Mouse (Mus musculus): ENCODE data around the gene Rasgrp1.

The Rasgrp1 gene

GRCm38 (mm10) chr2:117342547-117343239, at the start of gene Rasgrp1:
TSS of gene Rasgrp1 (minus strand) at chr2:117343001.
- peak; percentile 38 for DNase-seq (ENCODE audit: low read depth, low spot score)

DNA sequence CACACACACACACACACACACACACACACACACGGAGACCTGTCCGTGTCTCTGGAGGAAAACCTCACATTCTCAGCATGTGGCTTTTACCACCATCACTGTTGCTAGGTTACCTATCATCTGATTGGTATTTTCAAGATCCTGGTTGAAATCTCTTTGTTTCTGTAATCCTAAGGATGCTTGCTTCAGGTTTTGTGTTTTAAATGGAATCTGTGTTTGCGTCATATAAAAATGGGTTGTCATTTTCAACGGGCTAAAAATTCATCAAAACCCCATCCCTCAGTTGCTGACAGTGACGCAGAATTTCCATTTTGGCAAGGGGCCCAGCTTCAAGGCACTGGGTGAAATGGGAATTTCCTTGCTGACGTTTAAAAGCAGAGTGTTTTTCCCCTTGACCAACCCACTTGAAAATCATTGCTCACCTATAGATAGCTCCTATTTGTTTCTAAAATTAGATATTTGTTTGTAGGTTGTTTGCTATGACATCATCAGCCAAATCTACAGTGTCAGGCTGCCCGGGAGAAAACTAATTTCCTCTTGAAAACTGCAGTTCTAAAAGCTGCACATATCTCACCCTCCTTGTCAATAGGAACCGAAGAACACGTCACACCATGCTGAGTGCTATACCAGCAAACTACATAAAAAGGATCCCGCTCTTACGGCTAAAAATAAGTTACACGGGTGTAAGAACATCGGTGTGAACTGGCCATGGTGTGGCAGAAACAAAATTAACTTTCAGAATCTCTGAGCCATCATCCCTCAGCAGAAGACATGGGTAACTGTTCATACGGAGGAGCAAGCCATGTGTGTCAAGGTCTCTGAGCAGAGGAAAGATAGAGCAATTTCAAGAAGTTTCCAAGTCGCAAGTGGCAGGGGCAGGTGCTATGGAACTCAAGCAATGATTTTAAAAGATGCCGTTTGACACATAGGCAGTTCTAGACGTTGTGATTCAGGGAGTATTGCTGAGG, 47.4 kb upstream of the Rasgrp1 start:
- DNase-seq (ENCODE audit: low read depth, low spot score), result no peak

DNA sequence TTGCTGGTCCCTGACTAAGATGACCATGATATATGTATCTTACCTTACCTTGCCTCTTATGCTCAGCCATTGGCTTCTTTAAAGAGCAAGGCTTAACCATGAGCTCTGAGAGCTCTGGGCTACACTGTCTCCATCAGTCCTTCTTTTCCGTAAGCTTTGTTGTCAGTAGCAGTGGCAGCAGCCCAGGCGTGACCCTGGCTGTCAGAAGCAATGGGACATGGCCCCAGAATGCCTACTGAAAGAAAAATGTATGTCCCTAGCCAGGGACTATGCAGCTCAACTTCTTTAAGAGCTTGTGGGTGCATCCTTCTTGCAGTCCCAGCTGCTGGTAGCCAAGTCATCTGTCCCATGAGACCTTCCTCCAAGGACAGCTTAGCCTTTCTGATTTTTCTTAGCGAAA, 46.7 kb upstream of the Rasgrp1 start:
- no peak for DNase-seq (ENCODE audit: low read depth, low spot score)

DNA sequence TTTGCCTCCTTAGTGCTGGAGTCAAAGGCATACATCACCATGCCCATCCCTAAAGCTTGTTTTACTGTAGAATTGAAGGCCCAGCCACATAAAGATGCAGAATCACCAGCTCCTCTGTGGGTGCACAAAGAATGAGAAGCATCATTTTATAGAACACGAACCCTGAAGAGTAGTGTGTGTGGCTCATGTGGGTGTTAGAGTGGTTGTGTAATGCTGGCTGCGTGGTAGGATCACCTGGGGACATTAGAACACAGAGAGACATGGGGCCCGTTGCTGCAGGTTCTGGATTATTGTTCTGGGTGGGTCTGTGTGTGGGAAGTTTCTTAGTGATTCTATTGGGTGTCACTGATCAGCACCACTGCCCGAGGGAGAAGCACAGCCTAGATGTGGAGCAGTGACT, 45.3 kb upstream of the Rasgrp1 start:
- DNase-seq (ENCODE audit: low read depth, low spot score), result no peak

- DNase-seq (ENCODE audit: low read depth, low spot score), result no peak
These were observed 44.3 kb upstream of the Rasgrp1 start for GRCm38 (mm10) chr2:117386981-117387705.

DNA sequence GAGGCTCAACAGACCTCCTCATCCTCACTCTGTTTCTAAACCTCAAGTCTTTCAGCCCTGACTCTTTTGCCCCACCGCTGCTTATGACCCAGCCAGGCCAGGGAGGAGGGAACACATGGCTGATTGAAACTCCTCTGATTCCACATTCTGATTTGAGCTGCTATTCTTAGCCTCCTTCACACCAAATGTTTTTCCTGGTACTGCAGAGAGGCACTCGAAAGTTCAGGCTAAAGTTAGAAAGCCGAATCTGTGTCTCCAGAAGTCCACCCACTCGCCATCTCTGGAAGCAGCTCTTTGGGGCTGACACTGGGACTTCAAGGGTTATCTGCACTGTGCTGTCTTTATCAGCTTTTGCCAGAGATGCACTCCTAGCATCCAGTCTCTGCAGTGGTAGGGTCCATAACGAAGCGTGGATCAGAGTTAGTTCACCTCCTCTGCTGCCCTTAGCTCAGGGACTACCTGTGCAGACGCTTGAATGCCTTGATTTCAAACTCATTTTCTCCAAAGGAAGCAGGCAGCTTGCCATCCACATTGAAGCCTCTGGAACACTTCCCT, 43.3 kb upstream of the Rasgrp1 start:
- DNase-seq (ENCODE audit: low read depth, low spot score), result no peak

- no peak for DNase-seq (ENCODE audit: low read depth, low spot score)
These were observed 38.5 kb upstream of the Rasgrp1 start for GRCm38 (mm10) chr2:117381314-117381713.

- DNase-seq (ENCODE audit: low read depth, low spot score), result no peak
These were observed 31.6 kb upstream of the Rasgrp1 start for GRCm38 (mm10) chr2:117374293-117374830.

DNA sequence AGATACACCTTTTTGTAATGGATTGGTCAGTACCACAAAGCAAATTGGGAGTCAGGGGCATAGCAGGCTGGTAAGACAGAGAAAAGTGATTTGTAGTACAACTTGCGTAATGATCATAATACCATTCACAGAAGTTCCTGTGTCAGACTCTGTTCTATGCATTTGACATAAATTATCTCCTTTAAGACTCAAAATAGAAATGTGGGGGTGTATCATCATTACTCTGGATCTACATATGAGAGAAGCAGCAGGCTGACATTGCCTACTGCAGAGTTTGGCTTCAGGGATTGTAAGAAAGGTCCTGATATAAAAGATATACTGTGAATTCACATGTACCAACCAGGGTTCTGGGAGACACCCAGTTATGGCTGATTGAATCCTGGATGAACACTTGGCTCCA, 28.9 kb upstream of the Rasgrp1 start:
- no peak for DNase-seq (ENCODE audit: low read depth, low spot score)

- DNase-seq (ENCODE audit: low read depth, low spot score), result no peak
These were observed 23.7 kb upstream of the Rasgrp1 start for GRCm38 (mm10) chr2:117366478-117366877.

DNA sequence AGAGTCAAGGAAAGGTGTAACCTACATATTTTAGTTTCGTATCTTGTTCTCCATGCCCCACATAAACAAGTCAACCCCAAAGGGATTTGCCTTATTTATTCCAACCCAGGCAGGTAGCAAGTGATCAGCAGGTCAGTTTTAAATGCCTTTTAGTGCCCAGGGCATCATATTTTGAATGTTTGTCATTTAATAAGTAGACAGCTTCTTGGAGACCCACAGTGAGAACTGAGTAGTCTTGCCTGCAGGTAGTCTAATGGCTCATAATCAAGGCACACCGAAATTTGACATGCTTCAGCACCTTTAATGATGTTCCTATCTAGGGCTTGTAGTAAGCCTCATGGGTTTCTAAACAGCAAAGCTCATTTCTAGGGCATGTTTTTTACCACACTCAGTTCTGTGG, 21.3 kb upstream of the Rasgrp1 start:
- DNase-seq (ENCODE audit: low read depth, low spot score), result no peak

- no peak for DNase-seq (ENCODE audit: low read depth, low spot score)
These were observed 15.1 kb upstream of the Rasgrp1 start for GRCm38 (mm10) chr2:117357939-117358338.

DNA sequence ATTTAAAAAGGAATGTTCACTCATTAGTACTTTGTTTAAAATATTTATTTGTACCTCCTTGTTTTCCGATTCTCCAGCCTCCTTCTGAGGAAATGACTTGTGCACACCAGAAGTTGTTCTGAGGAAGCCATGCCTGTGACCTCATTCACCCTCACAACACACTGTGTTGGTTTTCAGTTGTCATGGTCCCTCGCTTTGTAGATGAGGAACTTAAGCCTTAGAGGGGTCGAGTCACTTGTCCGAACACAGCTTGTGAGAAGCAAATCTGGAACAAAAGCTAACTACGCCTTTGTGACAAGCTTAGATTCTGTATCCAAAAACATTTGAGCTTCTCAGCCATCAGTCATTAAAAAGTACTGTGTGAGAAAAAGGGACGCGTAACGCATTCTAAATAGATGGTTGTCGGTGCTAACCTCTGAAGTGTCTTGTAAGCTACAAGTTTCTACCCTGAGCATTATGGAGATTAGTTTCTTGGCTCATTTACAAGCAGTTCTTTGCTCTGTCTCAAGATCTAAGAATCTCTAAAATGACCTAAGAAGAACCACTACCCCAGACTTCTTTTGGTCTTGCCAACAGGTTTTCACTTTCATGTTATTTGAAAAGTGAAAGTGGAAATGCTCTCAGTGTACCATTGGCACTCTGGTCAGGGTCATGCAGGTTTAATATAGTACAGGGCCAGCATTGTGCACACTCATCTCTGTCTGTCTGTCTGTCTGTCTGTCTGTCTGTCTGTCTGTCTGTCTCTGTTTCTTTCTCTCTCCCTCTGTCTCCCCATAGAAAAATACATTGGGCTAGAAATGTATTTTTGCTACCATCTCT, 9.7 kb upstream of the Rasgrp1 start:
- no peak for DNase-seq (ENCODE audit: low read depth, low spot score)

GRCm38 (mm10) chr2:117350138-117350537, 7.3 kb upstream of the Rasgrp1 start:
- DNase-seq (ENCODE audit: low read depth, low spot score), result no peak

GRCm38 (mm10) chr2:117343240-117343624, 431 bp upstream of the Rasgrp1 start:
- no peak for DNase-seq (ENCODE audit: low read depth, low spot score)

- peak; percentile 75 for DNase-seq (ENCODE audit: low read depth, low spot score)
These were observed 683 bp downstream of the Rasgrp1 start for GRCm38 (mm10) chr2:117342090-117342546.

- DNase-seq (ENCODE audit: low read depth, low spot score), result no peak
These were observed 4.3 kb downstream of the Rasgrp1 start for GRCm38 (mm10) chr2:117338501-117338900.

- DNase-seq (ENCODE audit: low read depth, low spot score), result no peak
These were observed 4.9 kb downstream of the Rasgrp1 start for GRCm38 (mm10) chr2:117337902-117338301.

- DNase-seq (ENCODE audit: low read depth, low spot score), result no peak
These were observed 5.7 kb downstream of the Rasgrp1 start for GRCm38 (mm10) chr2:117336946-117337665.

All from mesoderm, embryonic 11.5 days (tissue).